Mouse (Mus musculus) olfactory bulb, adult 2 months (tissue): ENCODE results near the gene Pml.

Experiments
- CTCF ChIP-seq: fragments of 200-500 bp; IDR thresholded peaks from 2 replicates; pipeline ENCODE4 v1.5.1; 2012; ENCODE audit warnings: low read depth, mild to moderate bottlenecking, low read length, moderate library complexity; ENCODE audit not compliant: insufficient read depth
- POLR2A ChIP-seq: fragments of 200-500 bp; IDR thresholded peaks from 2 replicates; pipeline ENCODE4 v1.6.1; 2012; ENCODE audit warnings: mild to moderate bottlenecking, low read depth, low read length, moderate library complexity; ENCODE audit not compliant: insufficient read depth

- TF ChIP-seq CTCF: no peak
- no peak for TF ChIP-seq POLR2A
Observed at GRCm38 (mm10) chr9:58283431-58283830, 33.8 kb upstream of the Pml start.
